Mouse (Mus musculus) forebrain, embryonic 10.5 days (tissue): ENCODE results near the gene Tgm5. TPM values are rescaled to one million over a fixed set of nuclear protein-coding genes. Genes with fewer than 3 reads are reported as not detected.
A peak's percentile ranks its signal among the peaks of the same experiment; 100 is the strongest.
"Not testable (repeated sequence)": the region's sequence is repeated elsewhere in the genome, so short reads cannot be mapped to it uniquely, and the experiment has no call there.

Source experiments
- DNase-seq: peaks from one replicate; pipeline ENCODE4 v3.0.0-alpha.2; 2017; ENCODE audit warnings: low spot score; ENCODE audit errors: extremely low spot score
- H3K27ac ChIP-seq: fragments of 300-500 bp; sonication (generic); 2 replicates; pipeline ENCODE4 v1.5.1; 2016; ENCODE audit warnings: mild to moderate bottlenecking
- H3K27me3 ChIP-seq: fragments of 300-500 bp; sonication (generic); 2 replicates; pipeline ENCODE4 v1.6.1; 2016; ENCODE audit warnings: mild to moderate bottlenecking; ENCODE audit not compliant: poor library complexity, severe bottlenecking
- H3K36me3 ChIP-seq: fragments of 300-500 bp; sonication (generic); replicated peaks from 2 replicates; pipeline ENCODE4 v1.6.1; 2016; ENCODE audit warnings: mild to moderate bottlenecking, moderate library complexity
- H3K4me1 ChIP-seq: fragments of 300-500 bp; sonication (generic); 2 replicates; pipeline ENCODE4 v1.6.1; 2016
- H3K4me3 ChIP-seq: fragments of 300-500 bp; sonication (generic); 2 replicates; pipeline ENCODE4 v1.5.1; 2016; ENCODE audit warnings: mild to moderate bottlenecking, moderate library complexity
- H3K9me3 ChIP-seq: fragments of 300-500 bp; sonication (generic); 2 replicates; pipeline ENCODE4 v1.6.1; 2016; ENCODE audit warnings: mild to moderate bottlenecking, moderate library complexity
- WGBS: fragments of 180-500 bp; shearing (Covaris S2); methylation state at CpG from one replicate; pipeline ENCODE4 v1.1.7; 2016; 5-methylcytosine and 5-hydroxymethylcytosine counted together
- polyA plus RNA-seq: library from polyadenylated mRNA; unstranded; fragments of >200 nt; fragmentation: Nextera tagmentation; extraction: Ambion mirVana; gene quantifications from 2 replicates; pipeline ENCODE4 v1.2.1, GENCODE M21; 2016

Tgm5 gene
- not detected in 2 replicates for polyA plus RNA-seq

DNA sequence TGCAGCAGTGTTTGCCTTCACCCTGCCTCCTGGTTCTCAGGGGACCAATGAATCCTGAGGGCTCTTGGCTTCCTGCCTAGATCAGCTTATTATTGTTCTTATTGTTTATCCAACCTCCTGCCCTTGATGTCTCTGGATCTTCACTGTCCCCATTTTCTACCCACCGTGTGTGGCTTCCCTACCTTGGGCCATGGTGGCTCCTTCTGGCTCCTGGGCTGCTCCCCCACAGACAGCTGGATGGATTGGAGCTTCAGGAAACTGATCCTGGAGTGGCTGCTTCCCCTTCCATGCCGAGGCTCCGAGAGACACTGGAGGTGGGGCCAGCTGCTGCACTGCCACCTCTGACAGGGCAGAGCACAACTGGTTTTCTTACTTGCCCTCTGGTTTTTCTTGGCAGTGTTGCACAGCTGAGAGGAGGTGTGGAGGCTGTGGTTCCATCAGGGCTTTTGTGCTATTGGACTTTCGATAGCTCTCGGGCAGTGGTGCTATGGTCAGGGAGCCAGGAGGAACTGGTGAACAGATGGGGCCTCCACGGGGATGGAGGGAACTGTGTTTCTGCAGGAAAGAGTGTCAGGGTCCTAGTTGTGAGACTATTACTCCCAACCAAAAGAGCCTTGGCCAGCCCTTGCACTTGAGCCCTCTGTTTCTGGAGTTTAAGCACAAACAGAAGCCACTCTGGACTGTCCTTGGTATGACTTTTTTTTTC is at the start of gene Tgm5:
Gene Tgm5 (minus strand): TSS at position 362 of the 706 bp plus-strand sequence.
- 65% methylated on average over 6 of the region's 6 CpGs for WGBS
- no peaks in the 10 kb centered on the region for H3K36me3 ChIP-seq
- DNase-seq, result no peak
- no peaks in the 10 kb centered on the region for H3K27me3 ChIP-seq
- H3K4me1 ChIP-seq, result no peaks in the 10 kb centered on the region
- H3K9me3 ChIP-seq, result no peaks in the 10 kb centered on the region
- no peak within 1 kb of the TSS for H3K4me3 ChIP-seq
- H3K27ac ChIP-seq, result no peak within 1 kb of the TSS

DNA sequence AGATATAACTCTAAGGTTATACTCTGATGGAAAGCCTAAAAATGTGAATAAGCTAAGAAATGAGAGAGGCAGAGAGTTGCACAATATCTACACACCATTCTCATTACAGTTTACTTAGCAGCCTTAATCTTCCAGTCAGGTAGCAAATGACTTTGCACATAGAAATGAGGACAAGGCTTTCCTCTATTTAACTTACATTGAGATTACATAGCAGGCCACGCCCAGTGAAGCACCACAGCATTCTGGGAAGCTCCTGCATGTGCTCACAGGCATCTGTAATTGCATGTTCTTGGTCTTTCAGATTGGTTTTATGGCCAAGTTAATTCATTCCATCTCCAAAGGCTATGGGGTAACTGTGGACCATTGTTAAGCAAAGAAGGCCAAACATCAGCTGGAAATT is 47.2 kb upstream of the Tgm5 start:
- Histone ChIP-seq H3K27ac (no peak overlapping the region), H3K9me3 (no peaks in the 10 kb centered on the region; the same call in 1 of the 2 replicates), H3K4me1 (no peaks in the 10 kb centered on the region), H3K27me3 (no peaks in the 10 kb centered on the region), H3K36me3 (peaks cover 14% of the 10 kb centered on the region), H3K4me3 (no peak overlapping the region)
- 72% methylated on average over 1 of the region's 1 CpGs for WGBS
- DNase-seq, result no peak

DNA sequence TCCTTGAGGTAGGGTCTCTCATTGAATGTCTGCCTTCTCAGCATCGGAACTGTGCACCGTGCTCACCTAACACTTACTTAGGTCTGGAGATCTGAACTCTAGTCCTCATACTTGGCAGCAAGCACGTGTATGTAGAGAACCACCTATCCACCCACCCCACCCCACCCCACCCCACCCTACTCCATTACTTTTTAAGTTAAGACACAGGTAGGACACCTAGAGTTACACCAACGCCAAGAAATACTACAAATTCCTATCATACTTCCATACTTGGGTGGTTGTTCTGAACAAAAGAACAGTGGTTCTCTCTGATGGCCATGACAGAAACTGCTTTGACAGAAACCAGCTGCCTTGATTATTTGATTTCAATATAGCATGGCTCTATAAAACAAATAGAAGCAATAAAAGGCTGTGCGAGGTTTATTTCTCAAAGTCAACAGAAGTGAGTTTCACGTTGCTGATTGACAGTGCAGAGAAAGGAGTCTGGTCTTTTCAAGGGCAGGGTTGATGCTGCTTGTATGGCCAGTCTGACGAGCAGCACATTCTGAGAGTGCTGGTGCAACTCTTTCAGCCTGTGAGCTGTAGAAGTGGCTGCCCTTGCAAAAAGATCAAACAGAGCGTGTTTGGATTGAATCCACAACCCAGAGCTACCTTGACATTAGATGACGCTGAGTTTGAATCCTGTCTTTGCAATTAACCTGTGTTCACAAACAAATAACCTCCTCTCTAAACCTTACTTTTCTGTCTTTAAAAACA is 43.4 kb upstream of the Tgm5 start:
- no peak overlapping the region for H3K4me3 ChIP-seq
- WGBS, result 81% methylated on average over 9 of the region's 9 CpGs
- H3K9me3 ChIP-seq, result no peaks in the 10 kb centered on the region
- no peak overlapping the region for H3K27ac ChIP-seq
- H3K27me3 ChIP-seq, result no peaks in the 10 kb centered on the region
- DNase-seq, result no peak
- no peaks in the 10 kb centered on the region for H3K4me1 ChIP-seq
- H3K36me3 ChIP-seq, result no peaks in the 10 kb centered on the region

GRCm38 (mm10) chr2:121127536-121127935 is 41.9 kb upstream of the Tgm5 start:
- Histone ChIP-seq H3K27me3 (no peaks in the 10 kb centered on the region), H3K4me3 (no peak overlapping the region), H3K9me3 (no peaks in the 10 kb centered on the region), H3K36me3 (no peaks in the 10 kb centered on the region), H3K27ac (no peak overlapping the region), H3K4me1 (no peaks in the 10 kb centered on the region)
- WGBS, result 88% methylated on average over 1 of the region's 1 CpGs
- no peak for DNase-seq

DNA sequence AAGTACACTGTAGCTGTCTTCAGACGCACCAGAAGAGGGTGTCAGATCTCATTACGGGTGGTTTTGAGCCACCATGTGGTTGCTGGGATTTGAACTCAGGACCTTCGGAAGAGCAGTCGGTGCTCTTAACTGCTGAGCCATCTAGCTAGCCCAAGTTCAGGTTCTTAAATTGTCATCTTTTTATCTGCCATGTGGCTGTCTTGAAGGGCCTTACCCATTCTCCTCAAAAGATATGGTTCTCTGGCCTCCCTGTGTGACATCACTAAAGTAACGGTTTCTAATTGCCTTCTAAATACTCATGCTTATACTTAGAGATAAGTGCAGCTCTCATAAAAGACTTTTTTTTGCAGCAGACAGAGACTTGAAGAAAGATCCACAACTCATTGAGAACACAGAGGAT is 40.7 kb upstream of the Tgm5 start:
- H3K9me3 ChIP-seq, H3K27me3 ChIP-seq, H3K27ac ChIP-seq, H3K4me1 ChIP-seq, DNase-seq, H3K4me3 ChIP-seq, H3K36me3 ChIP-seq: not testable (repeated sequence)
- 94% methylated on average over 5 of the region's 5 CpGs for WGBS

GRCm38 (mm10) chr2:121119260-121119659 is 33.6 kb upstream of the Tgm5 start:
- H3K36me3 ChIP-seq, result no peaks in the 10 kb centered on the region
- no peak for DNase-seq
- 93% methylated on average over 3 of the region's 3 CpGs for WGBS
- H3K27me3 ChIP-seq, result no peaks in the 10 kb centered on the region
- no peak overlapping the region for H3K27ac ChIP-seq
- no peaks in the 10 kb centered on the region for H3K4me1 ChIP-seq
- no peaks in the 10 kb centered on the region for H3K9me3 ChIP-seq
- H3K4me3 ChIP-seq, result no peak overlapping the region

- no peaks in the 10 kb centered on the region for H3K4me1 ChIP-seq
- no peak overlapping the region for H3K4me3 ChIP-seq
- WGBS, result 80% methylated on average over 2 of the region's 2 CpGs
- H3K36me3 ChIP-seq, result no peaks in the 10 kb centered on the region
- H3K9me3 ChIP-seq, result no peaks in the 10 kb centered on the region
- H3K27ac ChIP-seq, result no peak overlapping the region
- no peaks in the 10 kb centered on the region for H3K27me3 ChIP-seq
- no peak for DNase-seq
Measured at GRCm38 (mm10) chr2:121115418-121115817, 29.8 kb upstream of the Tgm5 start.

DNA sequence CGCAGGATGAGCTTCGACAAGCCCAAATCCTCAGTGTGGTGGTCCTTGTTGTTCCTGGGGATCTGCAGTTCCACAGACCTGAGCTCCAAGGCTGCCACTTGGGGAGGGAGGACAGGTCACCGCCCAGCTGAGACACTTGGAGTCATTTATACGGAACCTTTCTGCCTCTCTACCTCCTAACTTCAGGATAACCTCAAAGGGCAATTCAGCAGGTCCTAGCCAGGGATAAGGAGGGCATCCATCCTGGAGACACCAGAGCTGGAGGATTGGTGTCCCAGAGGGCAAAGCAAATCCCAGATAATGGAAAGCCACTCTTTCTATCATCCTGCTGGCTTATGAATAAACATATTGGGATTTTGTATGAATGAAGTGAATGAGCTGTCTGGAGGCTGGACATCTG is 24.1 kb upstream of the Tgm5 start, which contains the start of gene Tgm7:
Gene Tgm7 (minus strand): TSS at position 101 of the 400 bp plus-strand sequence.
- Histone ChIP-seq H3K4me3 (no peak within 1 kb of the TSS), H3K4me1 (no peaks in the 10 kb centered on the region), H3K27me3 (no peaks in the 10 kb centered on the region), H3K27ac (no peak within 1 kb of the TSS), H3K36me3 (no peaks in the 10 kb centered on the region), H3K9me3 (no peaks in the 10 kb centered on the region)
- no peak for DNase-seq
- 90% methylated on average over 4 of the region's 4 CpGs for WGBS

GRCm38 (mm10) chr2:121105940-121106339 is 20.3 kb upstream of the Tgm5 start:
- no peaks in the 10 kb centered on the region for H3K36me3 ChIP-seq
- H3K9me3 ChIP-seq, result no peaks in the 10 kb centered on the region
- no peaks in the 10 kb centered on the region for H3K27me3 ChIP-seq
- no peaks in the 10 kb centered on the region for H3K4me1 ChIP-seq
- DNase-seq, result no peak
- no peak overlapping the region for H3K4me3 ChIP-seq
- H3K27ac ChIP-seq, result no peak overlapping the region

- 36% methylated on average over 9 of the region's 9 CpGs for WGBS
- no peaks in the 10 kb centered on the region for H3K4me1 ChIP-seq
- no peak overlapping the region for H3K4me3 ChIP-seq
- H3K36me3 ChIP-seq, result no peaks in the 10 kb centered on the region
- peak; percentile 26 for DNase-seq
- H3K27me3 ChIP-seq, result no peaks in the 10 kb centered on the region
- H3K27ac ChIP-seq, result no peak overlapping the region
- no peaks in the 10 kb centered on the region for H3K9me3 ChIP-seq
Measured at GRCm38 (mm10) chr2:121102051-121102450, 16.4 kb upstream of the Tgm5 start.

GRCm38 (mm10) chr2:121089751-121090150 is 4.1 kb upstream of the Tgm5 start:
- Histone ChIP-seq H3K27ac (no peak overlapping the region), H3K27me3 (no peaks in the 10 kb centered on the region), H3K9me3 (no peaks in the 10 kb centered on the region), H3K4me3 (no peak overlapping the region), H3K4me1 (no peaks in the 10 kb centered on the region), H3K36me3 (no peaks in the 10 kb centered on the region)
- no peak for DNase-seq
- WGBS, result 82% methylated on average over 4 of the region's 4 CpGs

GRCm38 (mm10) chr2:121088507-121088906 is 2.9 kb upstream of the Tgm5 start:
- no peaks in the 10 kb centered on the region for H3K27me3 ChIP-seq
- 89% methylated on average over 3 of the region's 3 CpGs for WGBS
- DNase-seq, result no peak
- no peaks in the 10 kb centered on the region for H3K36me3 ChIP-seq
- H3K4me3 ChIP-seq, result no peak overlapping the region
- no peaks in the 10 kb centered on the region for H3K9me3 ChIP-seq
- no peak overlapping the region for H3K27ac ChIP-seq
- no peaks in the 10 kb centered on the region for H3K4me1 ChIP-seq

GRCm38 (mm10) chr2:121082626-121083025 is 3.0 kb downstream of the Tgm5 start:
- Histone ChIP-seq H3K27me3 (no peaks in the 10 kb centered on the region), H3K27ac (no peak overlapping the region), H3K9me3 (no peaks in the 10 kb centered on the region), H3K4me3 (no peak overlapping the region), H3K36me3 (no peaks in the 10 kb centered on the region), H3K4me1 (no peaks in the 10 kb centered on the region)
- WGBS, result 91% methylated on average over 1 of the region's 1 CpGs
- no peak for DNase-seq
